Mouse (Mus musculus): ENCODE data around the gene Tbc1d21. TPM values are rescaled to one million over a fixed set of nuclear protein-coding genes. Genes with fewer than 3 reads are reported as not detected.

The Tbc1d21 gene
- polyA plus RNA-seq, 2 experiments, result not detected

- no peak for TF ChIP-seq POLR2A (IDR thresholded peaks at IDR 0.05; ENCODE audit: borderline replicate concordance, extremely low read depth, insufficient read depth, insufficient read length)
- 65% methylated on average over 4 of the region's 4 CpGs for whole genome bisulfite sequencing
- H3K27ac ChIP-seq (replicated peaks; ENCODE audit: low read depth, low read length), result no peak overlapping the region
- H3K36me3 ChIP-seq (ENCODE audit: control insufficient read depth, insufficient read depth, low read length), result no peaks in the 10 kb centered on the region
- H3K9ac ChIP-seq (ENCODE audit: low read depth, low read length, severe bottlenecking), result no peak overlapping the region
- DNase-seq (ENCODE audit: low spot score) (no peak), ATAC-seq (ENCODE audit: low FRiP score, low read depth) (no peak)
- no peaks in the 10 kb centered on the region for H3K9me3 ChIP-seq (ENCODE audit: control insufficient read depth, low read length)
- no peaks in the 10 kb centered on the region for H3K4me1 ChIP-seq (ENCODE audit: control insufficient read depth, insufficient read depth, low read length)
- no peaks in the 10 kb centered on the region for H3K27me3 ChIP-seq (ENCODE audit: control insufficient read depth, insufficient read depth, low read length)
- no peak overlapping the region for H3K4me2 ChIP-seq (replicated peaks; ENCODE audit: low read depth, low read length, severe bottlenecking)
- no peak overlapping the region for H3K4me3 ChIP-seq (replicated peaks; ENCODE audit: low read length)
Measured at GRCm38 (mm10) chr9:58378878-58379277, 8.6 kb upstream of the Tbc1d21 start.

- H3K4me2 ChIP-seq (replicated peaks; ENCODE audit: low read depth, low read length, severe bottlenecking), result no peak overlapping the region
- ATAC-seq (ENCODE audit: low FRiP score, low read depth) (no peak), DNase-seq (ENCODE audit: low spot score) (no peak)
- no peaks in the 10 kb centered on the region for H3K9me3 ChIP-seq (ENCODE audit: control insufficient read depth, low read length)
- H3K4me3 ChIP-seq (replicated peaks; ENCODE audit: low read length), result no peak overlapping the region
- no peak overlapping the region for H3K9ac ChIP-seq (ENCODE audit: low read depth, low read length, severe bottlenecking)
- H3K36me3 ChIP-seq (ENCODE audit: control insufficient read depth, insufficient read depth, low read length), result no peaks in the 10 kb centered on the region
- no peaks in the 10 kb centered on the region for H3K27me3 ChIP-seq (ENCODE audit: control insufficient read depth, insufficient read depth, low read length)
- no peak overlapping the region for H3K27ac ChIP-seq (replicated peaks; ENCODE audit: low read depth, low read length)
- WGBS, result 64% methylated on average over 12 of the region's 12 CpGs
- no peak for TF ChIP-seq POLR2A (IDR thresholded peaks at IDR 0.05; ENCODE audit: borderline replicate concordance, extremely low read depth, insufficient read depth, insufficient read length)
- no peaks in the 10 kb centered on the region for H3K4me1 ChIP-seq (ENCODE audit: control insufficient read depth, insufficient read depth, low read length)
Measured at GRCm38 (mm10) chr9:58373912-58374431, 3.7 kb upstream of the Tbc1d21 start.

- no peaks in the 10 kb centered on the region for H3K9me3 ChIP-seq (ENCODE audit: control insufficient read depth, low read length)
- no peak overlapping the region for H3K4me2 ChIP-seq (replicated peaks; ENCODE audit: low read depth, low read length, severe bottlenecking)
- H3K36me3 ChIP-seq (ENCODE audit: control insufficient read depth, insufficient read depth, low read length), result no peaks in the 10 kb centered on the region
- no peaks in the 10 kb centered on the region for H3K27me3 ChIP-seq (ENCODE audit: control insufficient read depth, insufficient read depth, low read length)
- ATAC-seq (ENCODE audit: low FRiP score, low read depth), result no peak
- no peak overlapping the region for H3K9ac ChIP-seq (ENCODE audit: low read depth, low read length, severe bottlenecking)
- no peak for TF ChIP-seq POLR2A (IDR thresholded peaks at IDR 0.05; ENCODE audit: borderline replicate concordance, extremely low read depth, insufficient read depth, insufficient read length)
- no peak overlapping the region for H3K4me3 ChIP-seq (replicated peaks; ENCODE audit: low read length)
- H3K27ac ChIP-seq (replicated peaks; ENCODE audit: low read depth, low read length), result no peak overlapping the region
- DNase-seq (ENCODE audit: low spot score), result no peak
- no peaks in the 10 kb centered on the region for H3K4me1 ChIP-seq (ENCODE audit: control insufficient read depth, insufficient read depth, low read length)
- 48% methylated on average over 8 of the region's 8 CpGs for WGBS
Measured at GRCm38 (mm10) chr9:58371914-58372313, 1.7 kb upstream of the Tbc1d21 start.

GRCm38 (mm10) chr9:58369644-58370043 is 611 bp downstream of the Tbc1d21 start:
- peak; percentile 62 for DNase-seq (ENCODE audit: low spot score)
- 42% methylated on average over 6 of the region's 6 CpGs for WGBS
- no peak for ATAC-seq (ENCODE audit: low FRiP score, low read depth)

GRCm38 (mm10) chr9:58364325-58364724 is 5.9 kb downstream of the Tbc1d21 start:
- Histone ChIP-seq H3K4me3 (replicated peaks; ENCODE audit: low read length) (no peak overlapping the region), H3K36me3 (ENCODE audit: control insufficient read depth, insufficient read depth, low read length) (no peaks in the 10 kb centered on the region), H3K9ac (ENCODE audit: low read depth, low read length, severe bottlenecking) (no peak overlapping the region), H3K4me1 (ENCODE audit: control insufficient read depth, insufficient read depth, low read length) (no peaks in the 10 kb centered on the region), H3K27me3 (ENCODE audit: control insufficient read depth, insufficient read depth, low read length) (no peaks in the 10 kb centered on the region), H3K27ac (replicated peaks; ENCODE audit: low read depth, low read length) (no peak overlapping the region), H3K9me3 (ENCODE audit: control insufficient read depth, low read length) (no peaks in the 10 kb centered on the region), H3K4me2 (replicated peaks; ENCODE audit: low read depth, low read length, severe bottlenecking) (no peak overlapping the region)
- ATAC-seq (ENCODE audit: low FRiP score, low read depth), result no peak
- DNase-seq (ENCODE audit: low spot score), result no peak
- 70% methylated on average over 8 of the region's 8 CpGs for WGBS
- TF ChIP-seq POLR2A (IDR thresholded peaks at IDR 0.05; ENCODE audit: borderline replicate concordance, extremely low read depth, insufficient read depth, insufficient read length), result no peak

More at GRCm38 (mm10) chr9:58369644-58370043, 611 bp downstream of the Tbc1d21 start:
- no peak overlapping the region for H3K27ac ChIP-seq (replicated peaks; ENCODE audit: low read depth, low read length)
- no peak overlapping the region for H3K9ac ChIP-seq (ENCODE audit: low read depth, low read length, severe bottlenecking)
- no peak overlapping the region for H3K4me2 ChIP-seq (replicated peaks; ENCODE audit: low read depth, low read length, severe bottlenecking)
- no peaks in the 10 kb centered on the region for H3K36me3 ChIP-seq (ENCODE audit: control insufficient read depth, insufficient read depth, low read length)
- H3K4me3 ChIP-seq (replicated peaks; ENCODE audit: low read length), result no peak overlapping the region
- no peaks in the 10 kb centered on the region for H3K4me1 ChIP-seq (ENCODE audit: control insufficient read depth, insufficient read depth, low read length)
- no peaks in the 10 kb centered on the region for H3K9me3 ChIP-seq (ENCODE audit: control insufficient read depth, low read length)
- TF ChIP-seq POLR2A (IDR thresholded peaks at IDR 0.05; ENCODE audit: borderline replicate concordance, extremely low read depth, insufficient read depth, insufficient read length), result no peak
- H3K27me3 ChIP-seq (ENCODE audit: control insufficient read depth, insufficient read depth, low read length), result no peaks in the 10 kb centered on the region

- no peaks in the 10 kb centered on the region for H3K27me3 ChIP-seq (ENCODE audit: control insufficient read depth, insufficient read depth, low read length)
- no peak overlapping the region for H3K27ac ChIP-seq (replicated peaks; ENCODE audit: low read depth, low read length)
- DNase-seq (ENCODE audit: low spot score) (no peak), ATAC-seq (ENCODE audit: low FRiP score, low read depth) (no peak)
- TF ChIP-seq POLR2A (IDR thresholded peaks at IDR 0.05; ENCODE audit: borderline replicate concordance, extremely low read depth, insufficient read depth, insufficient read length), result no peak
- no peak overlapping the region for H3K9ac ChIP-seq (ENCODE audit: low read depth, low read length, severe bottlenecking)
- no peak overlapping the region for H3K4me3 ChIP-seq (replicated peaks; ENCODE audit: low read length)
- 72% methylated on average over 7 of the region's 7 CpGs for WGBS
- H3K9me3 ChIP-seq (ENCODE audit: control insufficient read depth, low read length), result no peaks in the 10 kb centered on the region
- no peak overlapping the region for H3K4me2 ChIP-seq (replicated peaks; ENCODE audit: low read depth, low read length, severe bottlenecking)
- H3K36me3 ChIP-seq (ENCODE audit: control insufficient read depth, insufficient read depth, low read length), result no peaks in the 10 kb centered on the region
- no peaks in the 10 kb centered on the region for H3K4me1 ChIP-seq (ENCODE audit: control insufficient read depth, insufficient read depth, low read length)
Measured at GRCm38 (mm10) chr9:58361956-58362355, 8.3 kb downstream of the Tbc1d21 start.
